In the genomic region with DNA sequence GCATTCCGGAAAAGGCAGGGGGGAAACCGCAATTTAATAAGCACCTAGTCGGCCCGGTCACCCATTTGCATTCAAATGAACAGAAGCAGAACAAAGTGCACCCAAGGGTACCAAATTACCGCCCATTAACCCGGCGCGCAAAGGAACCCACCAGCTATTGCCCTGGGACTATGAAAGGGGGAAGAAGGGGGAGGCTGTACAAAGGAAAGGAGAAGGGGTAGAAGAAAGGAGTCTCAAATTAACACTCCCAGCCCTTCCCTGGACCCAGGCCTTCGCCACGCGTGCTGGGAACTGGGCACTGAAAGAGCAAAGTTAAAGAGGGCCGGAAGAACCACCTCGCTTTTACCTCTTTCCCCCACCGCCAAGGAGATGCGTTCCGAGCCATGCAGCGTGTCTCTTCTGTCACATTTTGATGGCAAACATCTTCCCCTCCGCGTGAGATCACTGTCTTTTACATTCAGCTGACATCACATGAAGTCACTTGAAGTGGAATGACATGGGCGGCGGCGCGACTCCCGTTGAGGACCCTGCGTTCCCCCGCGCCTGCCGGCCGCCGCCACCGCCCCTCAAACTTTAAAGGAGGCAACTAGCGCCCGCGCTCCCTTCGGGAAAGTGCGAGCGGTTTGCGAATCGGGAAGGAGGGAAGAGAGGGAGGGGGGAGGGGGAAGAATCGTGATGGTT, we compare ENCODE assay signal across 11 mouse cellular contexts. TPM values are rescaled to one million over a fixed set of nuclear protein-coding genes. Genes with fewer than 3 reads are reported as not detected.
DNase-seq lines count a peak whose midpoint lies in the region; ATAC-seq and TF ChIP-seq lines count a peak whose summit lies in the region.
"Had no signal": no experiment of that assay in that cellular context is flagged by ENCODE, and none has a peak within 500 bp of the region (broad histone marks: within the 10 kb centered on the region; RNA-seq: fewer than 3 reads in every experiment).

No protein-coding gene starts in this region.

- TF ChIP-seq CTCF in heart, postnatal 0 days (IDR thresholded peaks at IDR 0.05; ENCODE audit: low read depth): no peak

- H3K4me1 ChIP-seq in heart, postnatal 0 days (ENCODE audit: control insufficient read depth, insufficient read depth): 0 out of 2 replicates have a peak, but pooled peaks cover 3% of the 10 kb centered on the region
- H3K4me1 ChIP-seq in forebrain, embryonic 11.5 days (replicated peaks; ENCODE audit: control insufficient read depth, insufficient read depth, low read length): peaks cover 25% of the 10 kb centered on the region; the same call in 1 of the 2 replicates
- peaks cover 35% of the 10 kb centered on the region for H3K4me1 ChIP-seq in limb, embryonic 15.5 days

- no peak for TF ChIP-seq EP300 in heart, postnatal 0 days (IDR thresholded peaks at IDR 0.05; ENCODE audit: low read depth)

- no peak overlapping the region for H3K27ac ChIP-seq in heart, postnatal 0 days (ENCODE audit: low read depth)
- peak overlapping the region; percentile 97 for H3K27ac ChIP-seq in forebrain, embryonic 11.5 days (ENCODE audit: low read depth, low read length)
- H3K27ac ChIP-seq in limb, embryonic 15.5 days: no peak overlapping the region
- H3K27ac ChIP-seq: neural tube, embryonic 13.5 days had no signal

- no peak for DNase-seq in heart, postnatal 0 days (ENCODE audit: low spot score)
- no peak for DNase-seq in heart, adult 8-10 months (ENCODE audit: low spot score)
- peak; percentile 49 for DNase-seq in Muller cell, postnatal 12 days (ENCODE audit: inconsistent ontology term)
- peak; percentile 84 for DNase-seq in forebrain, embryonic 11.5 days (ENCODE audit: low spot score)
- DNase-seq in adrenal gland, postnatal 4 days (ENCODE audit: low spot score in 2 of 2): no peak
- DNase-seq in gastrocnemius, postnatal 25 days: no peak
- no peak for DNase-seq in cerebellum, postnatal 4 days (ENCODE audit: low spot score in 2 of 2)
- DNase-seq: cerebellum, adult 18-20 months had no signal

- peak overlapping the region; percentile 60 for H3K4me2 ChIP-seq in heart, postnatal 0 days (ENCODE audit: low read depth, low read length)
- H3K4me2 ChIP-seq in forebrain, embryonic 11.5 days (ENCODE audit: low read depth, low read length, severe bottlenecking): peak overlapping the region; percentile 60
- H3K4me2 ChIP-seq in limb, embryonic 15.5 days: peak overlapping the region; percentile 46

- H3K27me3 ChIP-seq in heart, postnatal 0 days (ENCODE audit: control insufficient read depth, insufficient read depth, low read length): peaks cover 100% of the 10 kb centered on the region
- peaks cover 47% of the 10 kb centered on the region for H3K27me3 ChIP-seq in forebrain, embryonic 11.5 days (ENCODE audit: control insufficient read depth, insufficient read depth, low read length)
- H3K27me3 ChIP-seq in limb, embryonic 15.5 days: peaks cover 100% of the 10 kb centered on the region

- no peaks in the 10 kb centered on the region for H3K36me3 ChIP-seq in heart, postnatal 0 days (replicated peaks; ENCODE audit: control insufficient read depth, insufficient read depth, low read length)
- H3K36me3 ChIP-seq in forebrain, embryonic 11.5 days (ENCODE audit: control insufficient read depth, insufficient read depth, low read length): no peaks in the 10 kb centered on the region
- no peaks in the 10 kb centered on the region for H3K36me3 ChIP-seq in limb, embryonic 15.5 days
- H3K36me3 ChIP-seq: G1E; neural tube, embryonic 13.5 days had no signal

- no peaks in the 10 kb centered on the region for H3K9me3 ChIP-seq in heart, postnatal 0 days (replicated peaks; ENCODE audit: control insufficient read depth, low read length)
- H3K9me3 ChIP-seq in forebrain, embryonic 11.5 days (ENCODE audit: control insufficient read depth, low read length): no peaks in the 10 kb centered on the region
- no peaks in the 10 kb centered on the region for H3K9me3 ChIP-seq in limb, embryonic 15.5 days
- H3K9me3 ChIP-seq: neural tube, embryonic 13.5 days had no signal

- peak overlapping the region; percentile 43 for H3K4me3 ChIP-seq in heart, postnatal 0 days (ENCODE audit: low read depth, low read length)
- H3K4me3 ChIP-seq in forebrain, embryonic 11.5 days (ENCODE audit: low read depth, low read length): peak overlapping the region; percentile 60
- H3K4me3 ChIP-seq in limb, embryonic 15.5 days: peak overlapping the region; percentile 31
- H3K4me3 ChIP-seq: neural tube, embryonic 13.5 days had no signal

- WGBS in heart, postnatal 0 days: under 1% methylated on average over 40 of the region's 40 CpGs
- WGBS in forebrain, embryonic 11.5 days: under 1% methylated on average over 40 of the region's 40 CpGs
- WGBS in limb, embryonic 15.5 days: under 1% methylated on average over 40 of the region's 40 CpGs

- no peak overlapping the region for H3K9ac ChIP-seq in heart, postnatal 0 days (replicated peaks; ENCODE audit: low read depth, low read length)
- H3K9ac ChIP-seq in forebrain, embryonic 11.5 days (ENCODE audit: low read length): peak overlapping the region; percentile 91
- H3K9ac ChIP-seq in limb, embryonic 15.5 days: no peak overlapping the region
- H3K9ac ChIP-seq: neural tube, embryonic 13.5 days had no signal

- ATAC-seq in heart, postnatal 0 days (ENCODE audit: insufficient read depth, low read depth): no peak
- ATAC-seq in forebrain, embryonic 11.5 days (replicated peaks; ENCODE audit: low FRiP score): peak; percentile 40
- no peak for ATAC-seq in limb, embryonic 15.5 days (ENCODE audit: insufficient number of reproducible peaks, low FRiP score, low TSS enrichment, low read depth)

RNA-seq across cellular contexts. Expression of gene Fezf2, which starts 2.6 kb away (rescaled TPM):
- total RNA-seq in heart, postnatal 0 days (2014; rRNA removed; ENCODE audit: low replicate concordance): not detected in 2 replicates
- polyA plus RNA-seq in heart, postnatal 0 days (2015; fragmentation: Nextera tagmentation; extraction: Ambion mirVana): not detected in 2 replicates
- not detected for total RNA-seq in heart, adult 8-10 months (2022)
- 47.5 and 51.5 TPM in 2 replicates for polyA plus RNA-seq in forebrain, embryonic 11.5 days (2014; fragmentation: Nextera tagmentation; extraction: Ambion mirVana)
- not detected in 2 replicates for polyA plus RNA-seq in limb, embryonic 15.5 days (2015; fragmentation: Nextera tagmentation; extraction: Ambion mirVana)
- total RNA-seq in adrenal gland, postnatal 4 days (2021): not detected
- not detected for total RNA-seq in gastrocnemius, postnatal 25 days (2021)
- polyA plus RNA-seq: G1E; neural tube, embryonic 13.5 days had no signal

Comparison
In these comparisons a context has a peak if more than half of its experiments do, and no peak if none do; other contexts are left out.
1. DNase-seq: peak in Muller cell, postnatal 12 days (single experiment) and forebrain, embryonic 11.5 days (single experiment); none in heart, postnatal 0 days (single experiment), heart, adult 8-10 months (single experiment), adrenal gland, postnatal 4 days (0 of 2), gastrocnemius, postnatal 25 days (single experiment) and cerebellum, postnatal 4 days (0 of 2).
2. Peak in every context shown above with its lines, with median percentiles within 50 percentile points of each other: H3K4me2 ChIP-seq and H3K4me3 ChIP-seq.